Mouse (Mus musculus): Measurements from ENCODE around the gene Hes7. TPM values are rescaled to one million over a fixed set of nuclear protein-coding genes. Genes with fewer than 3 reads are reported as not detected.
"Not testable (repeated sequence)": the region's sequence is repeated elsewhere in the genome, so short reads cannot be mapped to it uniquely, and the experiment has no call there.

Hes7 gene
- polyA plus RNA-seq, 1 experiment from 2014 or later, result 0.64 TPM

DNA sequence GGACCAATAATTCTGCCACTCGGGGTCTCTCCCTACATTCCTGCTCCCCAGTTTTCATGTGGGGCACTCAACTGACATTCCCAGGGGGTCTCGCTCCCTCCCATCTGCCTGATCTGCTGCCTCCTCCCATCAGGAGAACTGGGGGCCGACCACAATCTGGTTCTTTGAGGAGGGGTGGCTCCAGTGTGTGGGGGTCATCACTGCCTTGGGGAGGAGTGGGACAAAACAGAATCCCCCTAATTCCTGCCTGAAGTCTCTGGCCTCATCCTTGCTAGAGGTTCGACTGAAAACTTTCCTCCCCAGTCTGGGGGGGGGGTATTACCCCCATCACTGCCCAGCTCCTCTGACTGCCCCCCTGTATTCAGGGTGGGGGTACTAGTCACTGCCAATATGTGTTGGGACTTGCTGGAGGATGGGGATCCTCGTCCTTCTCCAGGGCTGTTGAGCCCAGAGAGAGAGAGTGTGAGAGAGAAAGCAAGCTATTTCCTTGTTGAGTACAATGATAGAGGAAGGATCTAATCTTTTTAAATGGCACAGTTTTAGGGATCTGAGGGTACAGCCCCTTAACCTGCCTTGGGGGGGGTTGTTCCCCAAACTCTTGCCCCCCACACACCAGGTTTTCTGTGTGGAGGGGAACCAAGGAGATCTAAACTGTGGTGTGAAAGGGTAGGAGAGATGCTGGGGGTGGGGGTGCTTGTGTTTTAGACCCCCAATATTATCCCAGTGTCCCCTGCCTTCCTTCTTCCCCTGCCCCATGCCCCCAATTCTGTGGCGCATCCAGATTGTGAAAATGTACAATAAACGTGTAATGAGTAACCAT, 28.4 kb upstream of the Hes7 start:
- 59% methylated on average over 7 of the region's 7 CpGs for WGBS (ENCODE audit: insufficient replicate concordance)
- Histone ChIP-seq H3K4me2 (no peak overlapping the region), H3K27ac (ENCODE audit: low read depth, low read length) (0 out of 2 replicates have a peak overlapping the region, but pooled peaks have one; percentile 16)

DNA sequence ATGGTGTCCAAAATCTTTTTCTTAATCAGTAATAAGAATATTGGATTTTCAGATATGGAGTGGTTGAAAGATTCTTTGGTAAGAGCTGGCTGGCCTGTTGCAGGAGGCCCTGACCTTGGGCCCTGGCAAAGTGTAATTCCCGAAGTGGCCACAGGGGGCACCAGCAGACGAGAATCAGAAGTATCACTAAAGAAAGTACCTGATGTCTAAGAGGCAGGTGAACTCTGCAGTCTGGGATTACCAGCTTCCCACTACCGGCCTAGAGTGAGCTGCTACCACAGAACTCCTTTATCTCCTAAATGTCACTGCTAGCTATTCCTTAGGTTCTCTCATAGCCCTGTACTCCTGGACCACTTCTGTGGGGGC, 27.8 kb upstream of the Hes7 start:
- no peak overlapping the region for H3K9ac ChIP-seq (ENCODE audit: low read depth, low read length)
- H3K36me3 ChIP-seq (ENCODE audit: control insufficient read depth, insufficient read depth, low read length), result 0 out of 2 replicates have a peak, but pooled peaks cover 3% of the 10 kb centered on the region
- no peak for ATAC-seq (replicated peaks; ENCODE audit: insufficient number of reproducible peaks, low FRiP score, low TSS enrichment)
- no peaks in the 10 kb centered on the region for H3K9me3 ChIP-seq (replicated peaks; ENCODE audit: control insufficient read depth, low read length)
- H3K4me2 ChIP-seq, result no peak overlapping the region
- H3K27me3 ChIP-seq (ENCODE audit: control insufficient read depth, insufficient read depth, low read length), result no peaks in the 10 kb centered on the region
- H3K4me3 ChIP-seq (ENCODE audit: low read depth, low read length), result no peak overlapping the region
- 0% methylated on average over 3 of the region's 3 CpGs for WGBS (ENCODE audit: insufficient replicate concordance)
- peaks cover 40% of the 10 kb centered on the region for H3K4me1 ChIP-seq (ENCODE audit: control insufficient read depth, insufficient read depth, low read length)
- no peak overlapping the region for H3K27ac ChIP-seq (ENCODE audit: low read depth, low read length)

More for the DNA sequence above, 28.4 kb upstream of the Hes7 start:
- Histone ChIP-seq H3K9ac (ENCODE audit: low read depth, low read length) (no peak overlapping the region), H3K9me3 (replicated peaks; ENCODE audit: control insufficient read depth, low read length) (no peaks in the 10 kb centered on the region), H3K4me1 (ENCODE audit: control insufficient read depth, insufficient read depth, low read length) (peaks cover 40% of the 10 kb centered on the region), H3K27me3 (ENCODE audit: control insufficient read depth, insufficient read depth, low read length) (no peaks in the 10 kb centered on the region), H3K36me3 (ENCODE audit: control insufficient read depth, insufficient read depth, low read length) (0 out of 2 replicates have a peak, but pooled peaks cover 3% of the 10 kb centered on the region), H3K4me3 (ENCODE audit: low read depth, low read length) (no peak overlapping the region)
- ATAC-seq (replicated peaks; ENCODE audit: insufficient number of reproducible peaks, low FRiP score, low TSS enrichment), result no peak

DNA sequence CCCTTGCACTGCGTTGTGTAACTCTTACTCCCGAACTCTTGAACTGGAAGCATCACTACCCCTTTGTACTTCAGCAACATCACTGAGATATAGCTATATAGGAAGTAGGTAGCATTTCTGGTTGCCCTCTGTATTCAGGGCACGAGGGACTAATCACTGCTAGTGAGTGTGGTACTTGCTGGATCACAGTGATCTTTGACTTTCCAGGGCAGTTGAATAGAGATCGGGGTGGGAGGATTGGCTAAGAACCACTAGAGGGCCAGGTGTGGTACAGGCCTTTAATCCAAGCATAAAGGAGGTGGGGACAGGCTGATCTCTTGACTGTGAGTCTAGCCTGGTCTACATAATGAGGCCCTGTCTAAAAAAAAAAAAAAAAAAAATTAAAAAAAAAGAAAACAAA, 27.3 kb upstream of the Hes7 start:
- no peak overlapping the region for H3K4me3 ChIP-seq (ENCODE audit: low read depth, low read length)
- no peak overlapping the region for H3K4me2 ChIP-seq
- 0 out of 2 replicates have a peak, but pooled peaks cover 3% of the 10 kb centered on the region for H3K36me3 ChIP-seq (ENCODE audit: control insufficient read depth, insufficient read depth, low read length)
- no peak for ATAC-seq (replicated peaks; ENCODE audit: insufficient number of reproducible peaks, low FRiP score, low TSS enrichment)
- 93% methylated on average over 4 of the region's 4 CpGs for WGBS (ENCODE audit: insufficient replicate concordance)
- H3K27ac ChIP-seq (ENCODE audit: low read depth, low read length), result no peak overlapping the region
- no peaks in the 10 kb centered on the region for H3K27me3 ChIP-seq (ENCODE audit: control insufficient read depth, insufficient read depth, low read length)
- peaks cover 40% of the 10 kb centered on the region for H3K4me1 ChIP-seq (ENCODE audit: control insufficient read depth, insufficient read depth, low read length)
- no peaks in the 10 kb centered on the region for H3K9me3 ChIP-seq (replicated peaks; ENCODE audit: control insufficient read depth, low read length)
- H3K9ac ChIP-seq (ENCODE audit: low read depth, low read length), result no peak overlapping the region

DNA sequence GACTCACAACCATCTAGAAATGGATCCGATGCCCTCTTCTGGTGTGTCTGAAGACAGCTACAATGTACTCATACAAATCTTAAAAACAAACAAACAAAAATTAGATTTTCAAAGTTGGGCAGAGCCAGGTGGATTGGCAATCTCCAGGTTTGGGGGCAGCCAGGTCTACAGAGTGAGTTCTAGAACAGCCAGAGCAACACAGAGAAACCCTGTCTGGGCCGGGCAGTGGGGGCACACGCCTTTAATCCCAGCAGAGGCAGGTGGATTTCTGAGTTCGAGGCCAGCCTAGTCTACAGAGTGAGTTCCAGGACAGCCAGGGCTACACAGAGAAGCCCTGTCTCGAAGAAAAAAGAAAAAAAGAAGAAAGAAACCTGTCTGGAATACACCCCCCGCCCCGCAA, 26.3 kb upstream of the Hes7 start:
- not testable (repeated sequence) for H3K4me2 ChIP-seq; H3K36me3 ChIP-seq (ENCODE audit: control insufficient read depth, insufficient read depth, low read length); H3K27ac ChIP-seq (ENCODE audit: low read depth, low read length); H3K4me3 ChIP-seq (ENCODE audit: low read depth, low read length); H3K9me3 ChIP-seq (replicated peaks; ENCODE audit: control insufficient read depth, low read length); H3K9ac ChIP-seq (ENCODE audit: low read depth, low read length); ATAC-seq (replicated peaks; ENCODE audit: insufficient number of reproducible peaks, low FRiP score, low TSS enrichment); H3K27me3 ChIP-seq (ENCODE audit: control insufficient read depth, insufficient read depth, low read length)
- peaks cover 49% of the 10 kb centered on the region for H3K4me1 ChIP-seq (ENCODE audit: control insufficient read depth, insufficient read depth, low read length)
- 80% methylated on average over 7 of the region's 7 CpGs for whole genome bisulfite sequencing (ENCODE audit: insufficient replicate concordance)

DNA sequence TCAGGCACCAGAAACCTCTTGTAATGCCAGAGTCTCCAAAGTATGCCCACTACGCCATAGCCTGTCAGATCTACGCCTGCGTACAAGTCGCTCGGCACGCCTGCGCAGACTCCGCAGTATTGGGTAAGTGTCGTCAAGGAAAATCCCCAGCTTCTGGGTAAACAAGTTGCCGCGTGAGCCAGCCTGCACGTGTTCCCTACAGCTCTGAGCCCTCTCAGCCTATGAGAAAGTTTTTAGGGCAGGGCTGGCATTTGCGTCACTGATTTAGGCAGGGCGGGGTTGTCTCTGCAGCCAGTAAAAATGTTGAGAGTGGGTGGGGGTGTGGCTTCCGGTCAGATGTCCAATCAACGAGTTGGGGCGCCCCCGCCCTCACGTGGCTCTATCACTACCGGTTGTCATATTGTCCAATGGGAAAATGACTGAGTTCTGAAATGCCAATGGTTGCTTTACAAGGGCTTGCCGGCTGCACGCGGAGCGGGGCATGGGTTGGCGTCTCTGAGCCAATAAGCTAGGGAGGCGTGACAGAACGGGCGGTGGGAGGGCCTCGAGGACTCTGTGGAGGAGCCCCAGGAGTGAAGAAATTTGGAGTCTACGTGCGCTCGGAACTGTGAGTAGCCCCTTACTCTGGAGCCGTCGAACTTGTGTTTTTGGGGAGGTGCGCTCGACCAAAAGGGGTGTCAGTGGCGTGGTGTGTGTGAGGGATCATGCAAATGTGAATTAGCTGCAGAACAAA, 25.3 kb upstream of the Hes7 start, which contains the start of gene Per1:
Per1 (plus strand) TSS at position 521 of the 733 bp plus-strand sequence.
- Histone ChIP-seq H3K9ac (ENCODE audit: low read depth, low read length) (peak within 1 kb of the TSS; percentile 62), H3K9me3 (replicated peaks; ENCODE audit: control insufficient read depth, low read length) (no peaks in the 10 kb centered on the region), H3K27ac (ENCODE audit: low read depth, low read length) (peak within 1 kb of the TSS; percentile 88), H3K4me1 (ENCODE audit: control insufficient read depth, insufficient read depth, low read length) (peaks cover 51% of the 10 kb centered on the region), H3K27me3 (ENCODE audit: control insufficient read depth, insufficient read depth, low read length) (no peaks in the 10 kb centered on the region), H3K4me2 (peak within 1 kb of the TSS; percentile 94), H3K36me3 (ENCODE audit: control insufficient read depth, insufficient read depth, low read length) (0 out of 2 replicates have a peak, but pooled peaks cover 3% of the 10 kb centered on the region), H3K4me3 (ENCODE audit: low read depth, low read length) (peak within 1 kb of the TSS; percentile 44)
- peak; percentile 89 for ATAC-seq (replicated peaks; ENCODE audit: insufficient number of reproducible peaks, low FRiP score, low TSS enrichment)
- WGBS (ENCODE audit: insufficient replicate concordance), result under 1% methylated on average over 37 of the region's 37 CpGs

DNA sequence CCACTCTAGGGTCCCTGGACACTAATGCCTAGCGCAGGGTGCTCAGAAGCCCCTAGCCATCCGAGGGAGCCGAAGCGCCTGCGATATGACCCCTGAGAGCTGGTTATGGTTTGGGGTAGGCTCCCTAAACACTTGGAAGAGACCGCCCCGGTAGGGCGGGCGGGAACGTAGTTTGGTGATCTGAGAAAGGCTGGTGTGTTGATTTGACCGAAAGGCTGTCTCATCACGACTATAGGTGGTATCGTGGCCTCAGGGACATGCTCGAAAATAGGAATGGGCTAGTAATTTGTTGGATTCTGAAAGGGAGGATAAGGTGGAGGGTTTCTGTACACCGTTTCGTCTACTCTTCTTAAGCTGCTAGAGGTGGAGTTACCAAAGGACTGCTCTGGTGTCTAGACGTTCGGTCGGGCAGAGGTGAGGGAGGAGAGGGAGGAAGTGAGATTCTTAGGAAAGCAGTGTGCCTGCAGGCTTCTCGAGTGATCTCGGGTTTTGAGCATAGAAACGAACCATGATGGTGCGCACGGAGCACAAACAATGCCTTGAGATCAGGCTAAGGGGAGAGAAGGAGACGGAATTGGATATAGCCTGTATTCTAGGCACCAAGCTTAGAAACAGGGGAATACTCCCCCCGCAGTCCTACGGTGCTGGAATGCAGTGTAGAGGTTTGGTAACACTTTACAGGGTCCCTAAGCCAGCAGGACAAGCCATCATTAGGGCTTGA, 24.5 kb upstream of the Hes7 start:
- Histone ChIP-seq H3K4me2 (peak overlapping the region; percentile 94), H3K4me1 (ENCODE audit: control insufficient read depth, insufficient read depth, low read length) (peaks cover 52% of the 10 kb centered on the region), H3K27ac (ENCODE audit: low read depth, low read length) (peak overlapping the region; percentile 88), H3K9me3 (replicated peaks; ENCODE audit: control insufficient read depth, low read length) (no peaks in the 10 kb centered on the region), H3K27me3 (ENCODE audit: control insufficient read depth, insufficient read depth, low read length) (no peaks in the 10 kb centered on the region), H3K4me3 (ENCODE audit: low read depth, low read length) (peak overlapping the region; percentile 44), H3K9ac (ENCODE audit: low read depth, low read length) (peak overlapping the region; percentile 62), H3K36me3 (ENCODE audit: control insufficient read depth, insufficient read depth, low read length) (no peaks in the 10 kb centered on the region; the same call in 1 of the 2 replicates)
- 2% methylated on average over 27 of the region's 27 CpGs for WGBS (ENCODE audit: insufficient replicate concordance)
- ATAC-seq (replicated peaks; ENCODE audit: insufficient number of reproducible peaks, low FRiP score, low TSS enrichment), result no peak

DNA sequence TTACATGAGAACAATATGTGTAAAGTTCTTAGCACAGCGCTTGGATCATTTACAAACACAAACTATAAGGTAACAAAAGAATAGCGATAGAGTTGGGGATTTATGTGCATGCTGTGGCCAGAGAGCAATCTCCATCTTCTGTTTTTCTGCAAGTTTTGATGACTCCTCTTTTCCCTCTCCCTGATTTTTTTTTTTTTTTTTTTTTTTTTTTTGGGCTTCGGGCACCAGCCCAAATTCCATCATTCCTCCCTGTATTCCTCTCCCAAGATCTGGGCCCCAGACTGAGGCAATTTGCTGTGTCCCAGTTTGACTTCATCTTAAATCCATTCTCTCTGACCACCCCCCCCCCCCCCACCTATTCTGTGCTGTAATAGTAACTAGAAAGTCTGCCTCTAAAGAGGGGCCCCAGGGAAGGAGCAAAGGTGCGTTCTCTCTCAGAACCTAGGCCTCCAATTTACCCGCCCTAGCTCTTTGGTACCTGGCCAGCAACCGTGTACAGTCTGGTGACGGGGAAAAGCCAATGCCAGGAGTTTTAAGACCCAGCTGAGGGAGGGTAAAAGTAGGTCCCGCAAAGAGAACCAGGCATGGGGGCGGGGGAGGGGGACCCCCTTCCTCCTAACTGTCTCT, 23.7 kb upstream of the Hes7 start:
- Histone ChIP-seq H3K27ac (ENCODE audit: low read depth, low read length) (peak overlapping the region; percentile 96), H3K36me3 (ENCODE audit: control insufficient read depth, insufficient read depth, low read length) (peaks cover 3% of the 10 kb centered on the region; the same call in 1 of the 2 replicates), H3K27me3 (ENCODE audit: control insufficient read depth, insufficient read depth, low read length) (no peaks in the 10 kb centered on the region), H3K4me2 (peak overlapping the region; percentile 94), H3K9me3 (replicated peaks; ENCODE audit: control insufficient read depth, low read length) (no peaks in the 10 kb centered on the region), H3K9ac (ENCODE audit: low read depth, low read length) (peak overlapping the region; percentile 70), H3K4me3 (ENCODE audit: low read depth, low read length) (peak overlapping the region; percentile 44), H3K4me1 (ENCODE audit: control insufficient read depth, insufficient read depth, low read length) (peaks cover 54% of the 10 kb centered on the region)
- no peak for ATAC-seq (replicated peaks; ENCODE audit: insufficient number of reproducible peaks, low FRiP score, low TSS enrichment)
- 11% methylated on average over 9 of the region's 9 CpGs for WGBS (ENCODE audit: insufficient replicate concordance)
